Mouse (Mus musculus) left cerebral cortex, adult 2 months (tissue): ENCODE data around the gene Slc38a5. TPM values are rescaled to one million over a fixed set of nuclear protein-coding genes. Genes with fewer than 3 reads are reported as not detected.
A peak's percentile ranks its signal among the peaks of the same experiment; 100 is the strongest.

Experiments
- DNase-seq, 2 experiments: peaks; one replicate each; pipeline ENCODE4 v3.0.0; 2021 to 2022; ENCODE audit warnings: low spot score in 2 of 2, mixed read lengths in 1 of 2; ENCODE audit errors: extremely low spot score in 1 of 2
- H3K27ac ChIP-seq: fragments of 200-600 bp; 2 replicates; pipeline ENCODE4 v1.8.1; 2022
- H3K4me3 ChIP-seq: fragments of 200-600 bp; 2 replicates; pipeline ENCODE4 v1.8.1; 2022
- CTCF ChIP-seq: fragments of 200-600 bp; IDR thresholded peaks from 2 replicates; pipeline ENCODE4 v1.8.1; 2022; ENCODE audit warnings: antibody characterized with exemption, mild to moderate bottlenecking, moderate library complexity
- intact Hi-C: fragments of 180-260 bp; cut with DNase I; formaldehyde crosslinking; loops from one replicate; pipeline ENCODE4 v1.15.1; 2025
- long read RNA-seq, 2 experiments: library from polyadenylated mRNA; stranded (forward); transcript quantifications; one replicate each; pipeline ENCODE4 v2.0.0; 2021; ENCODE audit warnings: borderline mapping rate in 2 of 2
- total RNA-seq, 2 experiments: library from RNA; stranded (reverse); gene quantifications; 2 replicates each; pipeline ENCODE4 v1.2.3; 2021

Gene Slc38a5
- 1 to 10 TPM; 3.9 to 7.3 TPM for total RNA-seq
- long read RNA-seq, experiment 1, partial matches to known transcripts = 2 of 7 reads
- long read RNA-seq, experiment 1, other reads (novel, unspliced or antisense) = 1 of 7 reads
- long read RNA-seq, experiment 2, partial matches to known transcripts = 0 of 3 reads
- long read RNA-seq, experiment 2, other reads (novel, unspliced or antisense) = 0 of 3 reads

- no peak for DNase-seq
- no peak for TF ChIP-seq CTCF
- Histone ChIP-seq H3K4me3 (no peak within 1 kb of the TSS), H3K27ac (no peak within 1 kb of the TSS)
- intact Hi-C loops = no loop called here
These were observed at the start of gene Slc38a5 for GRCm38 (mm10) chrX:8271083-8271820. Gene Slc38a5, plus strand, starts transcription at chrX:8271133.

- peak; percentile 25 to 32 for DNase-seq
- intact Hi-C loops = no loop called here
- TF ChIP-seq CTCF = no peak
- Histone ChIP-seq H3K27ac (peak overlapping the region; percentile 73), H3K4me3 (no peak overlapping the region)
These were observed 48.6 kb upstream of the Slc38a5 start for GRCm38 (mm10) chrX:8222296-8222677.

- intact Hi-C loops = no loop called here
- no peak for DNase-seq
- Histone ChIP-seq H3K27ac (peak overlapping the region; percentile 72), H3K4me3 (no peak overlapping the region)
- TF ChIP-seq CTCF = no peak
These were observed 48.1 kb upstream of the Slc38a5 start for GRCm38 (mm10) chrX:8222678-8223421.

GRCm38 (mm10) chrX:8223473-8223872 lies 47.5 kb upstream of the Slc38a5 start:
- peak overlapping the region; percentile 72 for H3K27ac ChIP-seq
- DNase-seq = no peak
- no peak for TF ChIP-seq CTCF
- intact Hi-C loops = no loop called here
- no peak overlapping the region for H3K4me3 ChIP-seq

- intact Hi-C loops = no loop called here
These were observed 40.7 kb upstream of the Slc38a5 start for GRCm38 (mm10) chrX:8230272-8230671.

GRCm38 (mm10) chrX:8233602-8234001 lies 37.3 kb upstream of the Slc38a5 start:
- Histone ChIP-seq H3K27ac (no peak overlapping the region), H3K4me3 (no peak overlapping the region)
- no peak for DNase-seq
- intact Hi-C loops = no loop called here
- no peak for TF ChIP-seq CTCF

More at GRCm38 (mm10) chrX:8230272-8230671, 40.7 kb upstream of the Slc38a5 start:
- TF ChIP-seq CTCF = no peak
- DNase-seq = no peak
- Histone ChIP-seq H3K4me3 (no peak overlapping the region), H3K27ac (no peak overlapping the region)

GRCm38 (mm10) chrX:8236704-8237103 lies 34.2 kb upstream of the Slc38a5 start:
- H3K27ac ChIP-seq = no peak overlapping the region
- no peak for DNase-seq
- intact Hi-C loops = no loop called here
- TF ChIP-seq CTCF = no peak
- no peak overlapping the region for H3K4me3 ChIP-seq

- Histone ChIP-seq H3K4me3 (no peak overlapping the region), H3K27ac (no peak overlapping the region)
- no peak for TF ChIP-seq CTCF
- intact Hi-C loops = no loop called here
- DNase-seq = no peak
These were observed 32.0 kb upstream of the Slc38a5 start for GRCm38 (mm10) chrX:8238804-8239395.

- no peak for DNase-seq
- TF ChIP-seq CTCF = peak; percentile 38
- Histone ChIP-seq H3K4me3 (no peak overlapping the region), H3K27ac (no peak overlapping the region)
- intact Hi-C loops = no loop called here
These were observed 23.3 kb upstream of the Slc38a5 start for GRCm38 (mm10) chrX:8247680-8248079.

GRCm38 (mm10) chrX:8248542-8249120 lies 22.3 kb upstream of the Slc38a5 start:
- TF ChIP-seq CTCF = no peak
- DNase-seq = no peak
- no peak overlapping the region for H3K4me3 ChIP-seq
- no peak overlapping the region for H3K27ac ChIP-seq
- intact Hi-C loops = no loop called here

- DNase-seq = peak in 1 of 2 experiments; percentile 9
- Histone ChIP-seq H3K4me3 (peak overlapping the region; percentile 63), H3K27ac (peak overlapping the region; percentile 91; the same call in 1 of the 2 replicates)
- intact Hi-C loops = loop anchor here (5.0 kb wide), 3 partner anchors 50 to 100 kb away; partner anchors contain the start of gene Tbc1d25
- TF ChIP-seq CTCF = no peak
These were observed 19.1 kb upstream of the Slc38a5 start for GRCm38 (mm10) chrX:8251789-8252333.
